Mouse (Mus musculus) CH12.LX (cell line): ENCODE measurements around the gene Ppp3cb. TPM values are rescaled to one million over a fixed set of nuclear protein-coding genes. Genes with fewer than 3 reads are reported as not detected.

ENCODE experiments used
- DNase-seq: peaks from one replicate; pipeline ENCODE4 v3.0.0-alpha.2; 2013; ENCODE audit errors: extremely low read depth
- H3K27ac ChIP-seq: 2 replicates; pipeline ENCODE4 v1.5.1; 2012; ENCODE audit warnings: low read depth, mild to moderate bottlenecking, control low read depth, moderate library complexity; ENCODE audit not compliant: insufficient read depth
- H3K27me3 ChIP-seq: replicated peaks from 2 replicates; pipeline ENCODE3; 2012; ENCODE audit warnings: inconsistent platforms
- H3K36me3 ChIP-seq, 2 experiments: replicated peaks in 1 of 2; 2 replicates each; pipeline versions ENCODE3 to v1.6.1; 2012; ENCODE audit warnings: inconsistent platforms in 1 of 2, low read length in 1 of 2, mild to moderate bottlenecking in 1 of 2, mixed read lengths in 1 of 2, moderate library complexity in 1 of 2; ENCODE audit not compliant: control insufficient read depth in 1 of 2, insufficient read depth in 1 of 2
- H3K4me1 ChIP-seq, 2 experiments: 2 replicates each; pipeline ENCODE4 v1.6.1; 2012; ENCODE audit warnings: inconsistent platforms in 1 of 2, moderate library complexity in 1 of 2; ENCODE audit not compliant: insufficient read depth in 2 of 2, control insufficient read depth in 1 of 2
- H3K4me2 ChIP-seq: 2 replicates; pipeline ENCODE4 v1.6.1; 2012; ENCODE audit warnings: low read depth, mild to moderate bottlenecking, control low read depth; ENCODE audit not compliant: poor library complexity, insufficient read depth, severe bottlenecking
- H3K4me3 ChIP-seq, 3 experiments: fragments of 150-350 bp in 1 of 3; sonication (generic) in 1 of 3; replicated peaks in 1 of 3; 2 replicates each; pipeline versions ENCODE3 to v1.5.1; 2011 to 2012; ENCODE audit warnings: low read depth in 2 of 3, low read length in 2 of 3, mild to moderate bottlenecking in 2 of 3, moderate library complexity in 2 of 3, control low read depth in 1 of 3, improper control_type of control experiment in 1 of 3, inconsistent platforms in 1 of 3, mixed read lengths in 1 of 3; ENCODE audit not compliant: poor library complexity in 1 of 3
- H3K79me2 ChIP-seq: replicated peaks from 2 replicates; pipeline ENCODE4 v1.6.1; 2012; ENCODE audit warnings: mild to moderate bottlenecking, moderate library complexity; ENCODE audit not compliant: control insufficient read depth, poor library complexity, insufficient read depth, severe bottlenecking; ENCODE audit errors: extremely low read depth
- H3K9ac ChIP-seq: 2 replicates; pipeline ENCODE4 v1.6.1; 2012; ENCODE audit warnings: low read depth, mild to moderate bottlenecking, control low read depth, moderate library complexity; ENCODE audit not compliant: insufficient read depth
- H3K9me3 ChIP-seq: replicated peaks from 2 replicates; pipeline ENCODE3; 2012; ENCODE audit warnings: low read length, inconsistent platforms, mixed read lengths
- BHLHE40 ChIP-seq: IDR thresholded peaks from 2 replicates; pipeline ENCODE4 v1.6.1; 2011; ENCODE audit warnings: mild to moderate bottlenecking, low read depth, low read length, improper control_type of control experiment
- CTCF ChIP-seq, 2 experiments: IDR thresholded peaks in 1 of 2; conservative IDR thresholded peaks in 1 of 2; 2 replicates each; pipeline ENCODE4 v1.5.1; 2011 to 2012; ENCODE audit warnings: low read depth in 2 of 2, low read length in 2 of 2, improper control_type of control experiment in 1 of 2, inconsistent platforms in 1 of 2, mild to moderate bottlenecking in 1 of 2, moderate library complexity in 1 of 2
- ELF1 ChIP-seq: IDR thresholded peaks from 2 replicates; pipeline ENCODE4 v1.6.1; 2014; ENCODE audit warnings: low read depth, mild to moderate bottlenecking, inconsistent platforms, low read length, improper control_type of control experiment
- EP300 ChIP-seq: IDR thresholded peaks from 2 replicates; pipeline ENCODE4 v1.6.1; 2011; ENCODE audit warnings: low read length, improper control_type of control experiment
- ETS1 ChIP-seq: conservative IDR thresholded peaks from 2 replicates; pipeline ENCODE4 v1.6.1; 2012; ENCODE audit warnings: low read depth, mild to moderate bottlenecking, inconsistent platforms, low read length, improper control_type of control experiment, moderate library complexity
- HCFC1 ChIP-seq: IDR thresholded peaks from 2 replicates; pipeline ENCODE4 v1.6.1; 2012; ENCODE audit warnings: low read depth, mild to moderate bottlenecking, inconsistent platforms, low read length, improper control_type of control experiment
- JUND ChIP-seq: conservative IDR thresholded peaks from 2 replicates; pipeline ENCODE4 v1.6.1; 2011; ENCODE audit warnings: low read depth, low read length, improper control_type of control experiment
- KAT2A ChIP-seq: IDR thresholded peaks from 2 replicates; pipeline ENCODE4 v1.6.1; 2012; ENCODE audit warnings: low read length, improper control_type of control experiment, inconsistent platforms; ENCODE audit not compliant: insufficient replicate concordance
- MAX ChIP-seq: IDR thresholded peaks from 2 replicates; pipeline ENCODE4 v1.6.1; 2011; ENCODE audit warnings: low read length, improper control_type of control experiment
- MAZ ChIP-seq: IDR thresholded peaks from 2 replicates; pipeline ENCODE4 v1.6.1; 2012; ENCODE audit warnings: low read depth, mild to moderate bottlenecking, inconsistent platforms, low read length, improper control_type of control experiment, moderate library complexity
- MEF2A ChIP-seq: IDR thresholded peaks from 2 replicates; pipeline ENCODE4 v1.6.1; 2014; ENCODE audit warnings: low read depth, mild to moderate bottlenecking, inconsistent platforms, low read length, improper control_type of control experiment, borderline replicate concordance
- MXI1 ChIP-seq: IDR thresholded peaks from 2 replicates; pipeline ENCODE4 v1.6.1; 2011; ENCODE audit warnings: mild to moderate bottlenecking, low read depth, low read length, improper control_type of control experiment
- MYC ChIP-seq: IDR thresholded peaks from 2 replicates; pipeline ENCODE4 v1.6.1; 2011; ENCODE audit warnings: low read depth, mild to moderate bottlenecking, improper control_type of control experiment, low read length
- NRF1 ChIP-seq: IDR thresholded peaks from 2 replicates; pipeline ENCODE4 v1.6.1; 2014; ENCODE audit warnings: low read depth, mild to moderate bottlenecking, inconsistent platforms, low read length, improper control_type of control experiment, moderate library complexity
- PAX5 ChIP-seq: IDR thresholded peaks from 2 replicates; pipeline ENCODE4 v1.6.1; 2012; ENCODE audit warnings: low read length, inconsistent platforms, mixed read lengths
- POLR2A ChIP-seq: IDR thresholded peaks from 2 replicates; pipeline ENCODE4 v1.6.1; 2011; ENCODE audit warnings: low read depth, mild to moderate bottlenecking, improper control_type of control experiment, low read length
- POLR2AphosphoS2 ChIP-seq: IDR thresholded peaks from 2 replicates; pipeline ENCODE4 v1.6.1; 2011; ENCODE audit warnings: low read depth, low read length, improper control_type of control experiment
- RAD21 ChIP-seq: IDR thresholded peaks from 2 replicates; pipeline ENCODE4 v1.6.1; 2011; ENCODE audit warnings: low read depth, mild to moderate bottlenecking, low read length, improper control_type of control experiment, moderate library complexity
- SIN3A ChIP-seq: IDR thresholded peaks from 2 replicates; pipeline ENCODE4 v1.6.1; 2012; ENCODE audit warnings: low read length, improper control_type of control experiment, inconsistent platforms
- SMC3 ChIP-seq: IDR thresholded peaks from 2 replicates; pipeline ENCODE4 v1.6.1; 2011; ENCODE audit warnings: low read depth, low read length, improper control_type of control experiment
- TBP ChIP-seq: conservative IDR thresholded peaks from 2 replicates; pipeline ENCODE4 v1.6.1; 2011; ENCODE audit warnings: low read depth, low read length, improper control_type of control experiment
- TCF12 ChIP-seq: IDR thresholded peaks from 2 replicates; pipeline ENCODE4 v1.6.1; 2014; ENCODE audit warnings: low read depth, mild to moderate bottlenecking, inconsistent platforms, low read length, improper control_type of control experiment
- UBTF ChIP-seq: IDR thresholded peaks from 2 replicates; pipeline ENCODE4 v1.6.1; 2012; ENCODE audit warnings: low read depth, mild to moderate bottlenecking, inconsistent platforms, low read length, improper control_type of control experiment, moderate library complexity
- USF2 ChIP-seq: conservative IDR thresholded peaks from 2 replicates; pipeline ENCODE4 v1.6.1; 2011; ENCODE audit warnings: low read depth, low read length, improper control_type of control experiment
- ZC3H11A ChIP-seq: IDR thresholded peaks from 2 replicates; pipeline ENCODE4 v1.6.1; 2012; ENCODE audit warnings: low read depth, mild to moderate bottlenecking, inconsistent platforms, low read length, improper control_type of control experiment
- ZMIZ1 ChIP-seq: IDR thresholded peaks from 2 replicates; pipeline ENCODE4 v1.6.1; 2012; ENCODE audit warnings: low read depth, mild to moderate bottlenecking, inconsistent platforms, low read length, improper control_type of control experiment
- ZNF384 ChIP-seq: IDR thresholded peaks from 2 replicates; pipeline ENCODE4 v1.6.1; 2012; ENCODE audit warnings: low read depth, low read length, improper control_type of control experiment, inconsistent platforms
- dilution Hi-C: fragments of 300-500 bp; cut with MboI; formaldehyde crosslinking; loops from 2 replicates; pipeline ENCODE4 v1.14.3; 2020; ENCODE audit warnings: low sequenced_read_pairs; ENCODE audit not compliant: extremely low pct_unique_long_range_greater_than_20kb, extremely low pct_ligation_motif_present
- in situ Hi-C: fragments of 300-500 bp; cut with MboI; formaldehyde crosslinking; loops from 3 replicates; pipeline ENCODE4 v1.14.3; 2019; ENCODE audit warnings: low sequenced_read_pairs, low pct_ligation_motif_present, low pct_unique_long_range_greater_than_20kb, mixed read lengths
- polyA plus RNA-seq: library from polyadenylated mRNA; unstranded; fragments of >175 nt; gene quantifications from 2 replicates; pipeline ENCODE4 v1.2.1, GENCODE M21; 2012; ENCODE audit warnings: low read depth; ENCODE audit not compliant: insufficient read length
- total RNA-seq, 2 experiments: library from RNA; depleted of rRNA; stranded (reverse); fragments of 300-350 nt in 1 of 2; fragments of >200 nt in 1 of 2; gene quantifications; 2 replicates each; pipeline ENCODE4 v1.2.3; 2012 to 2014

Ppp3cb gene
- total and polyA plus RNA-seq, 3 experiments: 25.7 to 61.1 (median 50.6) TPM

- H3K4me3 ChIP-seq: no peak overlapping the region
- H3K9me3 ChIP-seq: no peaks in the 10 kb centered on the region
- H3K79me2 ChIP-seq: peaks cover 18% of the 10 kb centered on the region
- H3K9ac ChIP-seq: no peak overlapping the region
- no peak overlapping the region for H3K27ac ChIP-seq
- H3K4me2 ChIP-seq: no peak overlapping the region
- H3K4me1 ChIP-seq: peaks cover 6 to 29% of the 10 kb centered on the region in 2 experiments; a peak in 3 of 4 replicates
- H3K27me3 ChIP-seq: no peaks in the 10 kb centered on the region
- no peak for DNase-seq
- in situ Hi-C loops: no loop called here
- TF ChIP-seq ZC3H11A: no peak
- TF ChIP-seq TBP: no peak
- no peak for TF ChIP-seq PAX5
- no peak for TF ChIP-seq MYC
- no peak for TF ChIP-seq ETS1
- TF ChIP-seq POLR2AphosphoS2: no peak
- TF ChIP-seq ZMIZ1: no peak
- TF ChIP-seq NRF1: no peak
- no peak for TF ChIP-seq JUND
- no peak for TF ChIP-seq ELF1
- TF ChIP-seq CTCF (conservative IDR thresholded peaks at IDR 0.05 in 1 of 2, IDR thresholded peaks at IDR 0.05 in 1 of 2; ENCODE audit: low read depth in 2 of 2, low read length in 2 of 2): no peak
- no peak for TF ChIP-seq TCF12
- TF ChIP-seq UBTF: no peak
- no peak for TF ChIP-seq USF2
- TF ChIP-seq MAZ: no peak
- TF ChIP-seq KAT2A: no peak
- TF ChIP-seq EP300: no peak
- peaks cover 12 to 35% of the 10 kb centered on the region in 2 experiments for H3K36me3 ChIP-seq
- dilution Hi-C loops: no loop called here
These were observed 64.2 kb downstream of the Ppp3cb start for GRCm38 (mm10) chr14:20482051-20482751.

DNA sequence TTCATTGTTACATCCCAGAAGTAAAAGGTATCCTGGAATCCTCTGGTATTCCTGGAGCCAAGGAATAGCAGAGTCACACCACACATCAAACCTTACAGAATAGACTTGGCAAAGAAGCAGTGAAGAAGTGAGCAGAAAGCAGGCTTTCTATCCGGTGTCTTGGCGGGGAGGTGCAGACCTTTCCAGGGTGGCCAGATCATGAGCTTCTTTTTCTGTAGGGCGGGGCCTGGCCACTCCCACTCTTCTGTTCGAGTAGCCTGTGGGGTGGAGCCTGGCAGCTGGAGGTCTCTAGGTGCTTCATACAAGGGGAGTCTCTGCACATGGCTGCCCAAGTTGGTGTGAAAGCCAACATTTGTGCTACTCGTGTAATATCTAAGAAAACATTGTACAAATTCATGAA is 65.2 kb downstream of the Ppp3cb start:
- peak; percentile 58 for DNase-seq
- Histone ChIP-seq H3K27ac (no peak overlapping the region), H3K36me3 (peaks cover 13 to 40% of the 10 kb centered on the region in 2 experiments), H3K9me3 (no peaks in the 10 kb centered on the region), H3K9ac (no peak overlapping the region), H3K27me3 (no peaks in the 10 kb centered on the region), H3K4me3 (no peak overlapping the region), H3K4me2 (no peak overlapping the region), H3K79me2 (peaks cover 24% of the 10 kb centered on the region), H3K4me1 (peaks cover 6 to 38% of the 10 kb centered on the region in 2 experiments; a peak in 3 of 4 replicates)
- dilution Hi-C loops: no loop called here
- in situ Hi-C loops: no loop called here
- TF ChIP-seq POLR2AphosphoS2 (no peak; the same call in 1 of the 2 replicates), MEF2A (no peak), JUND (no peak), SIN3A (no peak), HCFC1 (no peak), USF2 (no peak), RAD21 (no peak), TCF12 (0 out of 2 replicates have a peak, but pooled peaks have one; percentile 26), ZNF384 (peak; percentile 70), MXI1 (peak; percentile 46; the same call in 1 of the 2 replicates), EP300 (no peak), SMC3 (no peak), MAX (no peak), POLR2A (0 out of 2 replicates have a peak, but pooled peaks have one; percentile 27), BHLHE40 (no peak)
